Mouse (Mus musculus) C2C12 (cell line): ENCODE measurements around the gene Rbfox2.

Experiments used
- CEBPB ChIP-seq: IDR thresholded peaks from one replicate; pipeline ENCODE4 v1.6.1; 2011; ENCODE audit warnings: low read depth, mild to moderate bottlenecking, control low read depth, moderate library complexity
- CTCF ChIP-seq: IDR thresholded peaks from one replicate; pipeline ENCODE4 v1.5.1; 2011; ENCODE audit not compliant: control insufficient read depth, insufficient read depth, insufficient read length
- FOSL1 ChIP-seq: IDR thresholded peaks from one replicate; pipeline ENCODE4 v1.8.0; 2011; ENCODE audit warnings: mild to moderate bottlenecking, low read length; ENCODE audit not compliant: poor library complexity, insufficient read depth, severe bottlenecking
- MAX ChIP-seq: IDR thresholded peaks from one replicate; pipeline ENCODE4 v1.6.1; 2011; ENCODE audit warnings: mild to moderate bottlenecking, control low read depth
- MYOD1 ChIP-seq: IDR thresholded peaks from one replicate; pipeline ENCODE4 v1.6.1; 2011; ENCODE audit warnings: low read depth; ENCODE audit not compliant: control insufficient read depth, insufficient read length
- MYOG ChIP-seq: IDR thresholded peaks from one replicate; pipeline ENCODE4 v1.6.1; 2011; ENCODE audit not compliant: control insufficient read depth, insufficient read length; ENCODE audit errors: extremely low read depth
- USF1 ChIP-seq: IDR thresholded peaks from one replicate; pipeline ENCODE4 v1.6.1; 2011; ENCODE audit warnings: low read depth, mild to moderate bottlenecking, control low read depth, moderate library complexity

- TF ChIP-seq MYOG (no peak), CTCF (no peak), CEBPB (no peak), USF1 (no peak), FOSL1 (no peak), MAX (no peak), MYOD1 (no peak)
These were observed 209.4 kb downstream of the Rbfox2 start for GRCm38 (mm10) chr15:77097358-77097757.
